Mouse (Mus musculus): ENCODE measurements around the gene Sumo3. TPM values are rescaled to one million over a fixed set of nuclear protein-coding genes. Genes with fewer than 3 reads are reported as not detected.

The Sumo3 gene
- polyA plus RNA-seq, 1 experiment from 2014 or later: 420 TPM

- no peaks in the 10 kb centered on the region for H3K9me3 ChIP-seq (replicated peaks)
- peaks cover 30% of the 10 kb centered on the region for H3K4me1 ChIP-seq
- no peak overlapping the region for H3K27ac ChIP-seq
- H3K4me3 ChIP-seq: no peak overlapping the region
- H3K27me3 ChIP-seq (ENCODE audit: low read depth, poor library complexity, severe bottlenecking): no peaks in the 10 kb centered on the region
- 59% methylated on average over 10 of the region's 10 CpGs for WGBS
- H3K36me3 ChIP-seq: peaks cover 6% of the 10 kb centered on the region
- no peak for DNase-seq (ENCODE audit: low spot score)
These were observed 25.6 kb upstream of the Sumo3 start for GRCm38 (mm10) chr10:77580027-77580920.

- Histone ChIP-seq H3K36me3 (peaks cover 12% of the 10 kb centered on the region), H3K27ac (peak overlapping the region; percentile 93), H3K4me1 (peaks cover 30% of the 10 kb centered on the region), H3K9me3 (replicated peaks) (no peaks in the 10 kb centered on the region), H3K4me3 (peak overlapping the region; percentile 92), H3K27me3 (ENCODE audit: low read depth, poor library complexity, severe bottlenecking) (no peaks in the 10 kb centered on the region)
- WGBS: 8% methylated on average over 8 of the region's 8 CpGs
- no peak for DNase-seq (ENCODE audit: low spot score)
These were observed 24.9 kb upstream of the Sumo3 start for GRCm38 (mm10) chr10:77581023-77581407.

GRCm38 (mm10) chr10:77581408-77582284 lies 24.3 kb upstream of the Sumo3 start, which contains the start of gene Pttg1ip:
Pttg1ip (plus strand) TSS chr10:77581720.
- Histone ChIP-seq H3K4me1 (peaks cover 30% of the 10 kb centered on the region), H3K27me3 (ENCODE audit: low read depth, poor library complexity, severe bottlenecking) (no peaks in the 10 kb centered on the region), H3K9me3 (replicated peaks) (no peaks in the 10 kb centered on the region), H3K27ac (peak within 1 kb of the TSS; percentile 93), H3K36me3 (peaks cover 15% of the 10 kb centered on the region), H3K4me3 (peak within 1 kb of the TSS; percentile 92)
- WGBS: under 1% methylated on average over 64 of the region's 64 CpGs
- peak; percentile 96 for DNase-seq (ENCODE audit: low spot score)

GRCm38 (mm10) chr10:77582285-77582618 lies 23.6 kb upstream of the Sumo3 start:
- Histone ChIP-seq H3K4me3 (peak overlapping the region; percentile 92), H3K27ac (peak overlapping the region; percentile 93), H3K36me3 (peaks cover 21% of the 10 kb centered on the region), H3K27me3 (ENCODE audit: low read depth, poor library complexity, severe bottlenecking) (no peaks in the 10 kb centered on the region), H3K9me3 (replicated peaks) (no peaks in the 10 kb centered on the region), H3K4me1 (peaks cover 30% of the 10 kb centered on the region)
- 15% methylated on average over 8 of the region's 8 CpGs for WGBS
- DNase-seq (ENCODE audit: low spot score): no peak

- Histone ChIP-seq H3K27me3 (ENCODE audit: low read depth, poor library complexity, severe bottlenecking) (no peaks in the 10 kb centered on the region), H3K4me3 (no peak overlapping the region), H3K36me3 (peaks cover 37% of the 10 kb centered on the region), H3K27ac (no peak overlapping the region), H3K9me3 (replicated peaks) (no peaks in the 10 kb centered on the region), H3K4me1 (peaks cover 30% of the 10 kb centered on the region)
- DNase-seq (ENCODE audit: low spot score): no peak
- WGBS: 91% methylated on average over 10 of the region's 10 CpGs
These were observed 22.0 kb upstream of the Sumo3 start for GRCm38 (mm10) chr10:77583795-77584422.

GRCm38 (mm10) chr10:77586637-77587036 lies 19.3 kb upstream of the Sumo3 start:
- Histone ChIP-seq H3K4me1 (peaks cover 17% of the 10 kb centered on the region), H3K27ac (no peak overlapping the region), H3K36me3 (peaks cover 60% of the 10 kb centered on the region), H3K9me3 (replicated peaks) (no peaks in the 10 kb centered on the region), H3K27me3 (ENCODE audit: low read depth, poor library complexity, severe bottlenecking) (no peaks in the 10 kb centered on the region), H3K4me3 (no peak overlapping the region)
- 90% methylated on average over 3 of the region's 3 CpGs for WGBS
- no peak for DNase-seq (ENCODE audit: low spot score)

GRCm38 (mm10) chr10:77587091-77587775 lies 18.7 kb upstream of the Sumo3 start:
- no peaks in the 10 kb centered on the region for H3K9me3 ChIP-seq (replicated peaks)
- whole genome bisulfite sequencing: 96% methylated on average over 6 of the region's 6 CpGs
- no peaks in the 10 kb centered on the region for H3K27me3 ChIP-seq (ENCODE audit: low read depth, poor library complexity, severe bottlenecking)
- DNase-seq (ENCODE audit: low spot score): no peak
- H3K4me1 ChIP-seq: peaks cover 12% of the 10 kb centered on the region
- no peak overlapping the region for H3K4me3 ChIP-seq
- H3K36me3 ChIP-seq: peaks cover 65% of the 10 kb centered on the region
- no peak overlapping the region for H3K27ac ChIP-seq

GRCm38 (mm10) chr10:77588036-77588435 lies 17.9 kb upstream of the Sumo3 start:
- no peak for DNase-seq (ENCODE audit: low spot score)
- Histone ChIP-seq H3K27ac (no peak overlapping the region), H3K36me3 (peaks cover 73% of the 10 kb centered on the region), H3K9me3 (replicated peaks) (no peaks in the 10 kb centered on the region), H3K27me3 (ENCODE audit: low read depth, poor library complexity, severe bottlenecking) (no peaks in the 10 kb centered on the region), H3K4me1 (peaks cover 4% of the 10 kb centered on the region), H3K4me3 (no peak overlapping the region)
- 95% methylated on average over 2 of the region's 2 CpGs for WGBS

GRCm38 (mm10) chr10:77589117-77589516 lies 16.8 kb upstream of the Sumo3 start:
- Histone ChIP-seq H3K4me3 (no peak overlapping the region), H3K27ac (no peak overlapping the region), H3K36me3 (peaks cover 79% of the 10 kb centered on the region), H3K9me3 (replicated peaks) (no peaks in the 10 kb centered on the region), H3K27me3 (ENCODE audit: low read depth, poor library complexity, severe bottlenecking) (no peaks in the 10 kb centered on the region), H3K4me1 (no peaks in the 10 kb centered on the region)
- no peak for DNase-seq (ENCODE audit: low spot score)
- 78% methylated on average over 7 of the region's 7 CpGs for WGBS

GRCm38 (mm10) chr10:77589749-77590148 lies 16.1 kb upstream of the Sumo3 start:
- Histone ChIP-seq H3K27ac (no peak overlapping the region), H3K9me3 (replicated peaks) (no peaks in the 10 kb centered on the region), H3K36me3 (peaks cover 84% of the 10 kb centered on the region), H3K27me3 (ENCODE audit: low read depth, poor library complexity, severe bottlenecking) (no peaks in the 10 kb centered on the region), H3K4me3 (no peak overlapping the region), H3K4me1 (no peaks in the 10 kb centered on the region)
- 89% methylated on average over 8 of the region's 8 CpGs for WGBS
- no peak for DNase-seq (ENCODE audit: low spot score)

- Histone ChIP-seq H3K27ac (no peak overlapping the region), H3K27me3 (ENCODE audit: low read depth, poor library complexity, severe bottlenecking) (no peaks in the 10 kb centered on the region), H3K9me3 (replicated peaks) (no peaks in the 10 kb centered on the region), H3K36me3 (peaks cover 91% of the 10 kb centered on the region), H3K4me1 (no peaks in the 10 kb centered on the region), H3K4me3 (no peak overlapping the region)
- peak; percentile 68 for DNase-seq (ENCODE audit: low spot score)
- 39% methylated on average over 6 of the region's 6 CpGs for WGBS
These were observed 15.1 kb upstream of the Sumo3 start for GRCm38 (mm10) chr10:77590812-77591211.

GRCm38 (mm10) chr10:77591546-77591945 lies 14.4 kb upstream of the Sumo3 start:
- Histone ChIP-seq H3K4me1 (no peaks in the 10 kb centered on the region), H3K27ac (no peak overlapping the region), H3K36me3 (peaks cover 94% of the 10 kb centered on the region), H3K4me3 (no peak overlapping the region), H3K27me3 (ENCODE audit: low read depth, poor library complexity, severe bottlenecking) (no peaks in the 10 kb centered on the region), H3K9me3 (replicated peaks) (no peaks in the 10 kb centered on the region)
- 90% methylated on average over 6 of the region's 6 CpGs for WGBS
- DNase-seq (ENCODE audit: low spot score): no peak
